Mouse (Mus musculus) forebrain, embryonic 15.5 days (tissue): ENCODE measurements around the gene Hjurp. TPM values are rescaled to one million over a fixed set of nuclear protein-coding genes. Genes with fewer than 3 reads are reported as not detected.

Experiments
- ATAC-seq: fragments of 200-750 bp; cut with Nextera tagmentation; replicated peaks from 2 replicates; pipeline ENCODE4 v1.8.0; 2017; ENCODE audit warnings: mild to moderate bottlenecking, moderate TSS enrichment, moderate library complexity
- H3K27ac ChIP-seq: fragments of 300-500 bp; sonication (generic); replicated peaks from 2 replicates; pipeline ENCODE4 v1.5.1; 2015; ENCODE audit warnings: mild to moderate bottlenecking, inconsistent platforms
- H3K27me3 ChIP-seq: fragments of 300-500 bp; sonication (generic); 2 replicates; pipeline ENCODE4 v1.6.1; 2015; ENCODE audit warnings: inconsistent platforms
- H3K36me3 ChIP-seq: fragments of 300-500 bp; sonication (generic); 2 replicates; pipeline ENCODE4 v1.6.1; 2015; ENCODE audit warnings: mild to moderate bottlenecking, inconsistent platforms
- H3K4me1 ChIP-seq: fragments of 300-500 bp; sonication (generic); 2 replicates; pipeline ENCODE4 v1.6.1; 2015; ENCODE audit warnings: inconsistent platforms
- H3K4me2 ChIP-seq: fragments of 300-500 bp; sonication (generic); replicated peaks from 2 replicates; pipeline ENCODE4 v1.6.1; 2015; ENCODE audit warnings: mild to moderate bottlenecking, inconsistent platforms
- H3K4me3 ChIP-seq: fragments of 300-500 bp; sonication (generic); 2 replicates; pipeline ENCODE4 v1.5.1; 2015; ENCODE audit warnings: mild to moderate bottlenecking, inconsistent platforms
- H3K9ac ChIP-seq: fragments of 300-500 bp; sonication (generic); replicated peaks from 2 replicates; pipeline ENCODE4 v1.6.1; 2015; ENCODE audit warnings: mild to moderate bottlenecking, inconsistent platforms
- H3K9me3 ChIP-seq: fragments of 300-500 bp; sonication (generic); 2 replicates; pipeline ENCODE4 v1.6.1; 2016; ENCODE audit warnings: inconsistent platforms
- WGBS: fragments of 180-500 bp; shearing (Covaris S2); methylation state at CpG from one replicate; pipeline ENCODE4 v1.1.7; 2015; ENCODE audit warnings: mixed read lengths; 5-methylcytosine and 5-hydroxymethylcytosine counted together
- polyA plus RNA-seq: library from polyadenylated mRNA; unstranded; fragments of >200 nt; fragmentation: Nextera tagmentation; extraction: Ambion mirVana; gene quantifications from 2 replicates; pipeline ENCODE4 v1.2.1, GENCODE M21; 2015

Gene Hjurp
- polyA plus RNA-seq, 1 experiment from 2014 or later: 115 TPM

GRCm38 (mm10) chr1:88292057-88292456 is 14.6 kb upstream of the Hjurp start:
- ATAC-seq: no peak
- Histone ChIP-seq H3K36me3 (no peaks in the 10 kb centered on the region), H3K9me3 (peaks cover 54% of the 10 kb centered on the region), H3K4me1 (no peaks in the 10 kb centered on the region), H3K27ac (no peak overlapping the region), H3K9ac (no peak overlapping the region), H3K27me3 (no peaks in the 10 kb centered on the region), H3K4me2 (no peak overlapping the region), H3K4me3 (no peak overlapping the region)
- 52% methylated on average over 2 of the region's 2 CpGs for WGBS

- Histone ChIP-seq H3K27me3 (no peaks in the 10 kb centered on the region), H3K4me1 (no peaks in the 10 kb centered on the region), H3K36me3 (no peaks in the 10 kb centered on the region), H3K9ac (no peak overlapping the region), H3K4me3 (no peak overlapping the region), H3K4me2 (no peak overlapping the region), H3K9me3 (peaks cover 53% of the 10 kb centered on the region), H3K27ac (no peak overlapping the region)
- ATAC-seq: no peak
- 66% methylated on average over 3 of the region's 3 CpGs for WGBS
Observed at GRCm38 (mm10) chr1:88291409-88292005, 14.1 kb upstream of the Hjurp start.

GRCm38 (mm10) chr1:88290511-88290910 is 13.1 kb upstream of the Hjurp start:
- no peak for ATAC-seq
- Histone ChIP-seq H3K4me3 (no peak overlapping the region), H3K9me3 (peaks cover 43% of the 10 kb centered on the region), H3K27ac (no peak overlapping the region), H3K4me2 (no peak overlapping the region), H3K9ac (no peak overlapping the region), H3K27me3 (no peaks in the 10 kb centered on the region), H3K36me3 (no peaks in the 10 kb centered on the region), H3K4me1 (no peaks in the 10 kb centered on the region)
- 72% methylated on average over 1 of the region's 1 CpGs for WGBS

- Histone ChIP-seq H3K9me3 (peaks cover 45% of the 10 kb centered on the region), H3K27me3 (no peaks in the 10 kb centered on the region), H3K9ac (no peak overlapping the region), H3K36me3 (no peaks in the 10 kb centered on the region), H3K4me2 (no peak overlapping the region), H3K27ac (no peak overlapping the region), H3K4me3 (no peak overlapping the region), H3K4me1 (no peaks in the 10 kb centered on the region)
- no peak for ATAC-seq
- 39% methylated on average over 4 of the region's 4 CpGs for WGBS
Observed at GRCm38 (mm10) chr1:88289917-88290316, 12.5 kb upstream of the Hjurp start.

GRCm38 (mm10) chr1:88289152-88289551 is 11.7 kb upstream of the Hjurp start:
- Histone ChIP-seq H3K27ac (no peak overlapping the region), H3K27me3 (no peaks in the 10 kb centered on the region), H3K4me2 (no peak overlapping the region), H3K9ac (no peak overlapping the region), H3K4me3 (no peak overlapping the region), H3K36me3 (no peaks in the 10 kb centered on the region), H3K4me1 (no peaks in the 10 kb centered on the region), H3K9me3 (peaks cover 45% of the 10 kb centered on the region)
- 54% methylated on average over 2 of the region's 2 CpGs for WGBS
- ATAC-seq: no peak

GRCm38 (mm10) chr1:88288789-88289127 is 11.3 kb upstream of the Hjurp start:
- Histone ChIP-seq H3K4me3 (no peak overlapping the region), H3K27ac (no peak overlapping the region), H3K9me3 (peaks cover 49% of the 10 kb centered on the region), H3K36me3 (no peaks in the 10 kb centered on the region), H3K27me3 (no peaks in the 10 kb centered on the region), H3K9ac (no peak overlapping the region), H3K4me2 (no peak overlapping the region), H3K4me1 (no peaks in the 10 kb centered on the region)
- WGBS: 77% methylated on average over 3 of the region's 3 CpGs
- ATAC-seq: no peak

- no peak overlapping the region for H3K9ac ChIP-seq
- ATAC-seq: no peak
- no peak overlapping the region for H3K27ac ChIP-seq
- peaks cover 51% of the 10 kb centered on the region for H3K9me3 ChIP-seq
- no peak overlapping the region for H3K4me3 ChIP-seq
- H3K27me3 ChIP-seq: no peaks in the 10 kb centered on the region
- no peak overlapping the region for H3K4me2 ChIP-seq
- 48% methylated on average over 3 of the region's 3 CpGs for WGBS
- H3K4me1 ChIP-seq: no peaks in the 10 kb centered on the region
- no peaks in the 10 kb centered on the region for H3K36me3 ChIP-seq
Observed at GRCm38 (mm10) chr1:88288056-88288788, 10.8 kb upstream of the Hjurp start.

GRCm38 (mm10) chr1:88287697-88287980 is 10.2 kb upstream of the Hjurp start:
- H3K4me3 ChIP-seq: no peak overlapping the region

GRCm38 (mm10) chr1:88286887-88287696 is 9.7 kb upstream of the Hjurp start:
- 76% methylated on average over 13 of the region's 13 CpGs for WGBS
- no peaks in the 10 kb centered on the region for H3K36me3 ChIP-seq
- H3K27me3 ChIP-seq: no peaks in the 10 kb centered on the region
- H3K9ac ChIP-seq: no peak overlapping the region
- H3K27ac ChIP-seq: no peak overlapping the region
- H3K9me3 ChIP-seq: peaks cover 50% of the 10 kb centered on the region
- H3K4me3 ChIP-seq: no peak overlapping the region
- H3K4me2 ChIP-seq: no peak overlapping the region
- no peaks in the 10 kb centered on the region for H3K4me1 ChIP-seq
- ATAC-seq: no peak

More at GRCm38 (mm10) chr1:88287697-88287980, 10.2 kb upstream of the Hjurp start:
- Histone ChIP-seq H3K27me3 (no peaks in the 10 kb centered on the region), H3K9ac (no peak overlapping the region), H3K4me2 (no peak overlapping the region), H3K9me3 (peaks cover 51% of the 10 kb centered on the region), H3K4me1 (no peaks in the 10 kb centered on the region), H3K36me3 (no peaks in the 10 kb centered on the region), H3K27ac (no peak overlapping the region)
- 39% methylated on average over 5 of the region's 5 CpGs for WGBS
- no peak for ATAC-seq

GRCm38 (mm10) chr1:88286136-88286845 is 8.9 kb upstream of the Hjurp start:
- Histone ChIP-seq H3K27ac (no peak overlapping the region), H3K4me2 (no peak overlapping the region), H3K36me3 (no peaks in the 10 kb centered on the region), H3K9ac (no peak overlapping the region), H3K27me3 (no peaks in the 10 kb centered on the region), H3K4me3 (no peak overlapping the region), H3K9me3 (peaks cover 47% of the 10 kb centered on the region), H3K4me1 (no peaks in the 10 kb centered on the region)
- no peak for ATAC-seq
- WGBS: 84% methylated on average over 15 of the region's 15 CpGs

GRCm38 (mm10) chr1:88285652-88286051 is 8.2 kb upstream of the Hjurp start:
- H3K4me1 ChIP-seq: no peaks in the 10 kb centered on the region
- WGBS: 72% methylated on average over 5 of the region's 5 CpGs
- H3K36me3 ChIP-seq: no peaks in the 10 kb centered on the region
- no peak overlapping the region for H3K27ac ChIP-seq
- H3K4me2 ChIP-seq: no peak overlapping the region
- H3K27me3 ChIP-seq: no peaks in the 10 kb centered on the region
- peaks cover 43% of the 10 kb centered on the region for H3K9me3 ChIP-seq
- no peak overlapping the region for H3K9ac ChIP-seq
- no peak overlapping the region for H3K4me3 ChIP-seq
- no peak for ATAC-seq

GRCm38 (mm10) chr1:88284946-88285320 is 7.5 kb upstream of the Hjurp start:
- Histone ChIP-seq H3K4me2 (no peak overlapping the region), H3K27me3 (no peaks in the 10 kb centered on the region), H3K9me3 (peaks cover 38% of the 10 kb centered on the region), H3K4me3 (no peak overlapping the region), H3K4me1 (no peaks in the 10 kb centered on the region), H3K36me3 (no peaks in the 10 kb centered on the region), H3K27ac (no peak overlapping the region), H3K9ac (no peak overlapping the region)
- no peak for ATAC-seq
- 66% methylated on average over 7 of the region's 7 CpGs for WGBS
